Mouse (Mus musculus) forebrain, embryonic 14.5 days (tissue): ENCODE data around the gene 5730596B20Rik. TPM values are rescaled to one million over a fixed set of nuclear protein-coding genes. Genes with fewer than 3 reads are reported as not detected.

Experiments
- ATAC-seq: fragments of 200-750 bp; cut with Nextera tagmentation; 2 replicates; pipeline ENCODE4 v1.8.0; 2017; ENCODE audit warnings: mild to moderate bottlenecking, moderate library complexity
- DNase-seq: peaks from one replicate; pipeline ENCODE4 v3.0.0-alpha.2; 2015; ENCODE audit warnings: low spot score
- H3K27ac ChIP-seq: fragments of 300-500 bp; sonication (generic); 2 replicates; pipeline ENCODE4 v1.5.1; 2014; ENCODE audit warnings: low read depth, mild to moderate bottlenecking, control low read depth, low read length, moderate library complexity
- H3K27me3 ChIP-seq: fragments of 300-500 bp; sonication (generic); replicated peaks from 2 replicates; pipeline ENCODE4 v1.6.1; 2014; ENCODE audit warnings: low read length, control low read depth, mixed read lengths; ENCODE audit not compliant: control insufficient read depth, insufficient read depth
- H3K36me3 ChIP-seq: fragments of 300-500 bp; sonication (generic); 2 replicates; pipeline ENCODE4 v1.6.1; 2014; ENCODE audit warnings: low read length, control low read depth; ENCODE audit not compliant: control insufficient read depth, insufficient read depth
- H3K4me1 ChIP-seq: fragments of 300-500 bp; sonication (generic); 2 replicates; pipeline ENCODE4 v1.6.1; 2014; ENCODE audit warnings: antibody characterized with exemption, low read length, control low read depth; ENCODE audit not compliant: control insufficient read depth, insufficient read depth
- H3K4me2 ChIP-seq: fragments of 300-500 bp; sonication (generic); 2 replicates; pipeline ENCODE4 v1.6.1; 2014; ENCODE audit warnings: mild to moderate bottlenecking, control low read depth, low read length
- H3K4me3 ChIP-seq: fragments of 300-500 bp; sonication (generic); 2 replicates; pipeline ENCODE4 v1.5.1; 2014; ENCODE audit warnings: low read depth, low read length, control low read depth
- H3K9ac ChIP-seq: fragments of 300-500 bp; sonication (generic); 2 replicates; pipeline ENCODE4 v1.6.1; 2014; ENCODE audit warnings: mild to moderate bottlenecking, low read length, control low read depth, moderate library complexity
- H3K9me3 ChIP-seq: fragments of 300-500 bp; sonication (generic); replicated peaks from 2 replicates; pipeline ENCODE4 v1.6.1; 2016; ENCODE audit warnings: low read length, control low read depth, mixed read lengths; ENCODE audit not compliant: control insufficient read depth
- WGBS: fragments of 180-500 bp; shearing (Covaris S2); extraction: QIAGEN DNeasy Blood & Tissue Kit; methylation state at CpG from one replicate; pipeline ENCODE4 v1.1.7; 2014; 5-methylcytosine and 5-hydroxymethylcytosine counted together
- polyA plus RNA-seq: library from polyadenylated mRNA; unstranded; fragments of >200 nt; fragmentation: Nextera tagmentation; extraction: Ambion mirVana; gene quantifications from 2 replicates; pipeline ENCODE4 v1.2.1, GENCODE M21; 2014

5730596B20Rik gene
- polyA plus RNA-seq, 1 experiment from 2014 or later = not detected

DNA sequence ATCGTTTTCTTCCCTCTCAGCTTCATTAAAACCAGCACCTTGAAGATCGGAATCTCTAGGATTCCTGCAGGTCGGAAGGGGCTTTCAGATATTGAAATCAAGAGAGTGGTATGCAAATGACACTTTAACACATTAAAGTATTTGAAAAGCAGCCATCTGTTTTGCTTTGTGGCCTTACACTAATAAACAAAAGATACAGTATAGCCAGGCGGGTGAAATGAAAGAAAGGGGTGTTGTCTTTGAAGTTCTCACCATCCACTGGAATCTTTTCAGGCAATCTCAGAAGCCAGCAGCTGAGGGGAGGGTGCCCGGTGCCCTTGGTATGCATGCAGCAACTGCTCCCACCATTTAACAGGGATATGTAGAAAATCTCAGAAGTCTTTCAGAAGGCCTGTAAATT lies 23.3 kb upstream of the 5730596B20Rik start:
- under 1% methylated on average over 5 of the region's 5 CpGs for WGBS
- H3K4me1 ChIP-seq = peaks cover 8% of the 10 kb centered on the region; the same call in 1 of the 2 replicates
- no peaks in the 10 kb centered on the region for H3K9me3 ChIP-seq
- ATAC-seq (no peak), DNase-seq (no peak)
- no peak overlapping the region for H3K9ac ChIP-seq
- H3K27ac ChIP-seq = no peak overlapping the region
- no peak overlapping the region for H3K4me3 ChIP-seq
- peaks cover 97% of the 10 kb centered on the region for H3K27me3 ChIP-seq
- H3K4me2 ChIP-seq = no peak overlapping the region
- H3K36me3 ChIP-seq = no peaks in the 10 kb centered on the region

DNA sequence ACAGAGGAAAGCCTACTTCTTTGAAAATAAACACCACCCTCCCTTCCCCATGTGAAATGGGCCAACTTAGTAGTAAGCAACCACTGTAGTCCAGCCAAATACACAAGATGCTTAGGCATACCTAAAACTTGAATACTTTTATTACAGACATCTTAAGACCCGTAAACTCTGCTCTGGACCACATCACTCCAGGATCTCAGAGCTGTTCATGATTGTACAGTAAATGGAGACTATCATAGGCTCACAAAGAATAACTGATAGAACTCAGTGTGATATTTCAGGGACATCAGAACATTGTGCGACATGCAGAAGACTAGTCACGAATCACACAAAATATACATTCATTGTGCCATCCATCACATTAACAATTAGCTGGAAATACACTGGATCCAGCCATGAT lies 21.8 kb upstream of the 5730596B20Rik start:
- Histone ChIP-seq H3K27me3 (peaks cover 97% of the 10 kb centered on the region), H3K9me3 (no peaks in the 10 kb centered on the region), H3K4me3 (no peak overlapping the region), H3K9ac (no peak overlapping the region), H3K4me2 (no peak overlapping the region), H3K36me3 (no peaks in the 10 kb centered on the region), H3K27ac (no peak overlapping the region), H3K4me1 (peaks cover 8% of the 10 kb centered on the region; the same call in 1 of the 2 replicates)
- no peak for ATAC-seq
- DNase-seq = no peak
- 34% methylated on average over 3 of the region's 3 CpGs for WGBS

GRCm38 (mm10) chr6:52156551-52157200 lies 20.6 kb upstream of the 5730596B20Rik start:
- ATAC-seq = no peak
- Histone ChIP-seq H3K4me1 (peaks cover 8% of the 10 kb centered on the region; the same call in 1 of the 2 replicates), H3K9ac (no peak overlapping the region), H3K4me2 (no peak overlapping the region), H3K27me3 (peaks cover 96% of the 10 kb centered on the region), H3K36me3 (no peaks in the 10 kb centered on the region), H3K9me3 (no peaks in the 10 kb centered on the region), H3K27ac (no peak overlapping the region), H3K4me3 (no peak overlapping the region)
- DNase-seq = no peak
- 2% methylated on average over 20 of the region's 20 CpGs for WGBS

- H3K4me3 ChIP-seq = peak overlapping the region; percentile 44
- peaks cover 8% of the 10 kb centered on the region; the same call in 1 of the 2 replicates for H3K4me1 ChIP-seq
- H3K9me3 ChIP-seq = no peaks in the 10 kb centered on the region
- peaks cover 96% of the 10 kb centered on the region for H3K27me3 ChIP-seq
- ATAC-seq (no peak), DNase-seq (no peak)
- WGBS = 2% methylated on average over 32 of the region's 32 CpGs
- peak overlapping the region; percentile 93 for H3K4me2 ChIP-seq
- H3K9ac ChIP-seq = no peak overlapping the region
- H3K36me3 ChIP-seq = no peaks in the 10 kb centered on the region
- no peak overlapping the region for H3K27ac ChIP-seq
These were observed 19.6 kb upstream of the 5730596B20Rik start for GRCm38 (mm10) chr6:52157466-52158275.

DNA sequence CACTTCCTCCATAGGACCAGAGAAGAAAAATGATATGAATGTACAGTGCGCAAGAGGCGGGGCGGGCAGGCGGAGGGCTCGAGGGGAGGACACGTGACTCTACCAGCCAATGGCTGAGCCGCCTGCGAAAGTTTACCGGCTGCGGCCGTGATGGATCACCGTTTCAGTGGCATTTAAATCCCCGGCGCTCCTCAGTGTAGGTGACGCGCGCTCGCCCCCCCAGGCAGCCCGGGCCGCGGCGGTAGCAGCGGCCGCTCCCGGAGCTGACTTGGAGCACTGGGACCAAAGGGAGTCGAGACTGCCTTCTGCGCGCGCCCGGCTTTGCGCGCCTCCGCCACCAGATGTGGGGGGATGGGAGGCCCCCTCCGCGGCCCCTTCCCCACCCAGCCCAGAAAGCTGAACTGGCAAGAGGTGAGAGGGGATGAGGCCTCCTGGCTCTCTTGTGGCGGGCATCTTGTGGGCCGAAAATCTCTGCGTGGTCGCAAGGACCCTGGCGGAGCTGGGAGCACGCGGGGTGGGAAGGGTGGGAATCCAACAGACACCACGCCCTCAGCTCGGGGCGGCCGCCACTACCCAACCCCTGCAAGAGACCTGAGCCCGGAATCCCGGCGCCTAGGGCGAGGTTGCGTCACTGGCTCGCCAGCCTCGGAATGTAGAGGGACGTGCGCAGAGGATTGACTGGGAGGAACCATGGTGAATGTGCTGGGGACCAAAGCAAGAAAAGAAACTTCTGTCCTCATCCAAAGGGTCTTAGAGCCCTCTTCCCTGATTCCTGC lies 18.8 kb upstream of the 5730596B20Rik start, which contains the start of gene Hoxa1:
Gene Hoxa1 (minus strand): TSS at position 42 of the 776 bp plus-strand sequence.
- under 1% methylated on average over 55 of the region's 55 CpGs for WGBS

GRCm38 (mm10) chr6:52159164-52159761 lies 18.0 kb upstream of the 5730596B20Rik start:
- no peaks in the 10 kb centered on the region for H3K36me3 ChIP-seq
- 4% methylated on average over 12 of the region's 12 CpGs for WGBS
- DNase-seq (no peak), ATAC-seq (no peak)
- peaks cover 95% of the 10 kb centered on the region for H3K27me3 ChIP-seq
- H3K4me2 ChIP-seq = peak overlapping the region; percentile 93
- H3K4me3 ChIP-seq = no peak overlapping the region
- H3K4me1 ChIP-seq = peaks cover 8% of the 10 kb centered on the region; the same call in 1 of the 2 replicates
- H3K9ac ChIP-seq = no peak overlapping the region
- no peak overlapping the region for H3K27ac ChIP-seq
- H3K9me3 ChIP-seq = no peaks in the 10 kb centered on the region

More for the DNA sequence above, 18.8 kb upstream of the 5730596B20Rik start, which contains the start of gene Hoxa1:
- Histone ChIP-seq H3K36me3 (no peaks in the 10 kb centered on the region), H3K9ac (no peak within 1 kb of the TSS; the same call in 1 of the 2 replicates), H3K4me3 (peak within 1 kb of the TSS; percentile 44), H3K9me3 (no peaks in the 10 kb centered on the region), H3K27ac (no peak within 1 kb of the TSS), H3K4me1 (peaks cover 8% of the 10 kb centered on the region; the same call in 1 of the 2 replicates), H3K27me3 (peaks cover 96% of the 10 kb centered on the region), H3K4me2 (peak within 1 kb of the TSS; percentile 93)
- ATAC-seq (peak; percentile 82), DNase-seq (peak; percentile 62)

DNA sequence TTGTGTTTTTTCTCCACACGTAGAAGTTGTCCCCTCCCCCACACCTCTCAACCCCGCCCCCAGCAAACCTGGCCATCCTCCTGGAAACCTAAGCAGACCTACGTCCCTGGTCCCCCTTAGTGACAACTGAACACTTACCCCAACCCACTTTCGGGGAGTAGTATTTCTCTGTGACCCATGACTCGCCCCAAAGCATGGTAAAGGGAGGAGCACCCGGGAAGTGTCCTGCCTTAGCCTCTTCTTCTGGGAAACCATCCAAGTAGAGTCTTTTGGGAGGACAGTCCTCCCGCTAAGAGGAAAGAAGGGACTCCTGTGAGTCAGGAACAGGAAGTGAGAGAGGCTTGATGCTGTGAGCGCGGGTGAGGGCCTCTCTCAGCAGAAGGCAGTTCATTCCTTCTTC lies 17.3 kb upstream of the 5730596B20Rik start:
- Histone ChIP-seq H3K27ac (no peak overlapping the region), H3K9me3 (no peaks in the 10 kb centered on the region), H3K4me3 (no peak overlapping the region), H3K36me3 (no peaks in the 10 kb centered on the region), H3K9ac (no peak overlapping the region), H3K4me1 (peaks cover 8% of the 10 kb centered on the region; the same call in 1 of the 2 replicates), H3K4me2 (no peak overlapping the region), H3K27me3 (peaks cover 95% of the 10 kb centered on the region)
- WGBS = 3% methylated on average over 7 of the region's 9 CpGs
- ATAC-seq (no peak), DNase-seq (no peak)
